Mouse (Mus musculus): ENCODE data around the gene Olfr1039. TPM values are rescaled to one million over a fixed set of nuclear protein-coding genes. Genes with fewer than 3 reads are reported as not detected.
"Not testable (repeated sequence)": the region's sequence is repeated elsewhere in the genome, so short reads cannot be mapped to it uniquely, and the experiment has no call there.

The Olfr1039 gene
- total RNA-seq, 1 experiment: not detected

GRCm38 (mm10) chr2:86161738-86162137 lies 26.0 kb upstream of the Olfr1039 start, which contains the start of gene Olfr1042:
Gene Olfr1042 (minus strand): TSS chr2:86161838.
- no peak for TF ChIP-seq HCFC1 (IDR thresholded peaks at IDR 0.05; ENCODE audit: borderline replicate concordance, insufficient read depth, low read length)
- no peak for TF ChIP-seq ZNF384 (IDR thresholded peaks at IDR 0.05; ENCODE audit: low read depth, low read length)
- TF ChIP-seq MAFK (IDR thresholded peaks at IDR 0.05; ENCODE audit: insufficient read depth, low read depth, low read length): no peak
- no peak for TF ChIP-seq ZC3H11A (IDR thresholded peaks at IDR 0.05; ENCODE audit: borderline replicate concordance, low read depth, low read length)
- TF ChIP-seq CHD2 (IDR thresholded peaks at IDR 0.05; ENCODE audit: low read depth, low read length): no peak

GRCm38 (mm10) chr2:86146632-86147031 lies 10.9 kb upstream of the Olfr1039 start, which contains the start of gene Olfr1040:
Gene Olfr1040 (minus strand): TSS chr2:86146732.
- no peak for DNase-seq (ENCODE audit: low read depth, low spot score)
- no peaks in the 10 kb centered on the region for H3K4me1 ChIP-seq (ENCODE audit: control insufficient read depth in 2 of 2, insufficient read depth in 2 of 2, low read length in 2 of 2, poor library complexity in 1 of 2)
- in situ Hi-C loops (cut with MboI; ENCODE audit: low sequenced_read_pairs in 2 of 2, unreplicated experiment in 2 of 2): no loop called here
- H3K27ac ChIP-seq (ENCODE audit: insufficient read depth, low read depth, low read length, poor library complexity, severe bottlenecking): no peak within 1 kb of the TSS
- H3K36me3 ChIP-seq (ENCODE audit: control insufficient read depth, insufficient read depth, low read length, poor library complexity, severe bottlenecking): no peaks in the 10 kb centered on the region
- no peak within 1 kb of the TSS for H3K9ac ChIP-seq (ENCODE audit: insufficient read depth, low read depth, low read length, poor library complexity, severe bottlenecking)
- TF ChIP-seq ZC3H11A (IDR thresholded peaks at IDR 0.05; ENCODE audit: borderline replicate concordance, low read depth, low read length) (no peak), MAFK (IDR thresholded peaks at IDR 0.05; ENCODE audit: insufficient read depth, low read depth, low read length) (no peak), ZNF384 (IDR thresholded peaks at IDR 0.05; ENCODE audit: low read depth, low read length) (no peak), CHD2 (IDR thresholded peaks at IDR 0.05; ENCODE audit: low read depth, low read length) (no peak), HCFC1 (IDR thresholded peaks at IDR 0.05; ENCODE audit: borderline replicate concordance, insufficient read depth, low read length) (no peak)
- H3K9me3 ChIP-seq (ENCODE audit: control insufficient read depth, insufficient read depth, low read depth, low read length): no peaks in the 10 kb centered on the region
- no peak within 1 kb of the TSS for H3K4me3 ChIP-seq (ENCODE audit: insufficient read depth in 1 of 2, low read depth in 1 of 2, low read length in 2 of 2, poor library complexity in 1 of 2, severe bottlenecking in 1 of 2)

More at GRCm38 (mm10) chr2:86161738-86162137, 26.0 kb upstream of the Olfr1039 start, which contains the start of gene Olfr1042:
- Histone ChIP-seq H3K9ac (ENCODE audit: insufficient read depth, low read depth, low read length, poor library complexity, severe bottlenecking) (no peak within 1 kb of the TSS), H3K27ac (ENCODE audit: insufficient read depth, low read depth, low read length, poor library complexity, severe bottlenecking) (no peak within 1 kb of the TSS), H3K4me3 (ENCODE audit: insufficient read depth in 1 of 2, low read depth in 1 of 2, low read length in 2 of 2, poor library complexity in 1 of 2, severe bottlenecking in 1 of 2) (no peak within 1 kb of the TSS), H3K4me1 (ENCODE audit: control insufficient read depth in 2 of 2, insufficient read depth in 2 of 2, low read length in 2 of 2, poor library complexity in 1 of 2) (no peaks in the 10 kb centered on the region), H3K9me3 (ENCODE audit: control insufficient read depth, insufficient read depth, low read depth, low read length) (no peaks in the 10 kb centered on the region), H3K36me3 (ENCODE audit: control insufficient read depth, insufficient read depth, low read length, poor library complexity, severe bottlenecking) (no peaks in the 10 kb centered on the region)
- DNase-seq (ENCODE audit: low read depth, low spot score): no peak
- in situ Hi-C loops (cut with MboI; ENCODE audit: low sequenced_read_pairs in 2 of 2, unreplicated experiment in 2 of 2): no loop called here

- no peak for DNase-seq (ENCODE audit: low read depth, low spot score)
- no peaks in the 10 kb centered on the region for H3K9me3 ChIP-seq (ENCODE audit: control insufficient read depth, insufficient read depth, low read depth, low read length)
- no peak within 1 kb of the TSS for H3K27ac ChIP-seq (ENCODE audit: insufficient read depth, low read depth, low read length, poor library complexity, severe bottlenecking)
- no peak within 1 kb of the TSS for H3K4me3 ChIP-seq (ENCODE audit: insufficient read depth in 1 of 2, low read depth in 1 of 2, low read length in 2 of 2, poor library complexity in 1 of 2, severe bottlenecking in 1 of 2)
- in situ Hi-C loops (cut with MboI; ENCODE audit: low sequenced_read_pairs in 2 of 2, unreplicated experiment in 2 of 2): no loop called here
- H3K9ac ChIP-seq (ENCODE audit: insufficient read depth, low read depth, low read length, poor library complexity, severe bottlenecking): no peak within 1 kb of the TSS
- TF ChIP-seq MAFK (IDR thresholded peaks at IDR 0.05; ENCODE audit: insufficient read depth, low read depth, low read length) (no peak), ZC3H11A (IDR thresholded peaks at IDR 0.05; ENCODE audit: borderline replicate concordance, low read depth, low read length) (no peak)
- no peaks in the 10 kb centered on the region for H3K36me3 ChIP-seq (ENCODE audit: control insufficient read depth, insufficient read depth, low read length, poor library complexity, severe bottlenecking)
- H3K4me1 ChIP-seq (ENCODE audit: control insufficient read depth in 2 of 2, insufficient read depth in 2 of 2, low read length in 2 of 2, poor library complexity in 1 of 2): no peaks in the 10 kb centered on the region
These were observed 48.4 kb downstream of the Olfr1039 start, which contains the start of gene Olfr1037 for GRCm38 (mm10) chr2:86087285-86087684. Gene Olfr1037 (minus strand): TSS chr2:86087385.

- H3K4me3 ChIP-seq (ENCODE audit: insufficient read depth in 1 of 2, low read depth in 1 of 2, low read length in 2 of 2, poor library complexity in 1 of 2, severe bottlenecking in 1 of 2); in situ Hi-C loops (cut with MboI; ENCODE audit: low sequenced_read_pairs in 2 of 2, unreplicated experiment in 2 of 2); H3K4me1 ChIP-seq (ENCODE audit: control insufficient read depth in 2 of 2, insufficient read depth in 2 of 2, low read length in 2 of 2, poor library complexity in 1 of 2); H3K9me3 ChIP-seq (ENCODE audit: control insufficient read depth, insufficient read depth, low read depth, low read length); H3K36me3 ChIP-seq (ENCODE audit: control insufficient read depth, insufficient read depth, low read length, poor library complexity, severe bottlenecking); DNase-seq (ENCODE audit: low read depth, low spot score); H3K27ac ChIP-seq (ENCODE audit: insufficient read depth, low read depth, low read length, poor library complexity, severe bottlenecking); H3K9ac ChIP-seq (ENCODE audit: insufficient read depth, low read depth, low read length, poor library complexity, severe bottlenecking): not testable (repeated sequence)
These were observed 55.2 kb downstream of the Olfr1039 start for GRCm38 (mm10) chr2:86080478-86080877.

Other genes with a start within 250 kb of the Olfr1039 start
- gene Olfr1024, start 230.9 kb downstream of the Olfr1039 start, total RNA-seq (2012; rRNA removed): not detected in 2 replicates
- not detected in 2 replicates for gene Olfr1025-ps1, start 220.7 kb downstream of the Olfr1039 start, total RNA-seq (2012; rRNA removed)
- not detected in 2 replicates for gene Olfr1026, start 214.4 kb downstream of the Olfr1039 start, total RNA-seq (2012; rRNA removed)
- not detected in 2 replicates for gene Olfr1028, start 185.5 kb downstream of the Olfr1039 start, total RNA-seq (2012; rRNA removed)
- not detected in 2 replicates for gene Olfr1029, start 162.0 kb downstream of the Olfr1039 start, total RNA-seq (2012; rRNA removed)
- not detected in 2 replicates for gene Olfr1030, start 156.7 kb downstream of the Olfr1039 start, total RNA-seq (2012; rRNA removed)
- gene Olfr1031, start 145.6 kb downstream of the Olfr1039 start, total RNA-seq (2012; rRNA removed): not detected in 2 replicates
- not detected in 2 replicates for gene Olfr1032, start 130.4 kb downstream of the Olfr1039 start, total RNA-seq (2012; rRNA removed)
- not detected in 2 replicates for gene Olfr1033, start 115.3 kb downstream of the Olfr1039 start, total RNA-seq (2012; rRNA removed)
- gene Olfr1034, start 90.1 kb downstream of the Olfr1039 start, total RNA-seq (2012; rRNA removed): not detected in 2 replicates
- gene Olfr1036, start 61.9 kb downstream of the Olfr1039 start, total RNA-seq (2012; rRNA removed): not detected in 2 replicates
- gene Olfr1037, start 48.5 kb downstream of the Olfr1039 start, total RNA-seq (2012; rRNA removed): not detected in 2 replicates
- not detected in 2 replicates for gene Olfr1040, start 10.8 kb upstream of the Olfr1039 start, total RNA-seq (2012; rRNA removed)
- not detected in 2 replicates for gene Olfr1042, start 25.9 kb upstream of the Olfr1039 start, total RNA-seq (2012; rRNA removed)
- gene Olfr1043, start 31.6 kb upstream of the Olfr1039 start, total RNA-seq (2012; rRNA removed): not detected in 2 replicates
- gene Olfr1044, start 41.9 kb upstream of the Olfr1039 start, total RNA-seq (2012; rRNA removed): not detected in 2 replicates
- not detected in 2 replicates for gene Olfr52, start 49.8 kb upstream of the Olfr1039 start, total RNA-seq (2012; rRNA removed)
- not detected in 2 replicates for gene Olfr1045, start 67.1 kb upstream of the Olfr1039 start, total RNA-seq (2012; rRNA removed)
- gene Olfr1046, start 83.4 kb upstream of the Olfr1039 start, total RNA-seq (2012; rRNA removed): not detected in 2 replicates
- not detected in 2 replicates for gene Olfr1047, start 95.5 kb upstream of the Olfr1039 start, total RNA-seq (2012; rRNA removed)
- not detected in 2 replicates for gene Olfr1048, start 104.4 kb upstream of the Olfr1039 start, total RNA-seq (2012; rRNA removed)
- gene Olfr1049, start 122.4 kb upstream of the Olfr1039 start, total RNA-seq (2012; rRNA removed): not detected in 2 replicates
- not detected in 2 replicates for gene Olfr1051, start 143.2 kb upstream of the Olfr1039 start, total RNA-seq (2012; rRNA removed)
- not detected in 2 replicates for gene Olfr1052, start 156.5 kb upstream of the Olfr1039 start, total RNA-seq (2012; rRNA removed)
- not detected in 2 replicates for gene Olfr1053, start 179.4 kb upstream of the Olfr1039 start, total RNA-seq (2012; rRNA removed)
- gene Olfr1054, start 199.5 kb upstream of the Olfr1039 start, total RNA-seq (2012; rRNA removed): not detected in 2 replicates
- gene Olfr1055, start 214.4 kb upstream of the Olfr1039 start, total RNA-seq (2012; rRNA removed): not detected in 2 replicates
- not detected in 2 replicates for gene Olfr1056, start 226.5 kb upstream of the Olfr1039 start, total RNA-seq (2012; rRNA removed)
- not detected in 2 replicates for gene Olfr1057, start 242.5 kb upstream of the Olfr1039 start, total RNA-seq (2012; rRNA removed)

All from ES-E14 (cell line).